Mouse (Mus musculus) heart, embryonic 11.5 days (tissue): ENCODE results near the gene Tex46. TPM values are rescaled to one million over a fixed set of nuclear protein-coding genes. Genes with fewer than 3 reads are reported as not detected.
A peak's percentile ranks its signal among the peaks of the same experiment; 100 is the strongest.

ENCODE experiments used
- ATAC-seq: fragments of 200-750 bp; cut with Nextera tagmentation; replicated peaks from 2 replicates; pipeline ENCODE4 v1.8.0; 2017; ENCODE audit warnings: moderate library complexity; ENCODE audit not compliant: insufficient number of reproducible peaks, low FRiP score, low TSS enrichment
- H3K27ac ChIP-seq: fragments of 300-500 bp; sonication (generic); 2 replicates; pipeline ENCODE4 v1.5.1; 2014; ENCODE audit warnings: mild to moderate bottlenecking, low read depth, low read length
- H3K27me3 ChIP-seq: fragments of 300-500 bp; sonication (generic); 2 replicates; pipeline ENCODE4 v1.6.1; 2014; ENCODE audit warnings: mild to moderate bottlenecking, low read length, mixed read lengths; ENCODE audit not compliant: control insufficient read depth, insufficient read depth
- H3K36me3 ChIP-seq: fragments of 300-500 bp; sonication (generic); 2 replicates; pipeline ENCODE4 v1.6.1; 2014; ENCODE audit warnings: mild to moderate bottlenecking, low read length, moderate library complexity, mixed read lengths; ENCODE audit not compliant: control insufficient read depth, insufficient read depth
- H3K4me1 ChIP-seq: fragments of 300-500 bp; sonication (generic); 2 replicates; pipeline ENCODE4 v1.6.1; 2014; ENCODE audit warnings: low read length; ENCODE audit not compliant: control insufficient read depth, insufficient read depth
- H3K4me2 ChIP-seq: fragments of 300-500 bp; sonication (generic); 2 replicates; pipeline ENCODE4 v1.6.1; 2014; ENCODE audit warnings: mild to moderate bottlenecking, moderate library complexity
- H3K4me3 ChIP-seq: fragments of 300-500 bp; sonication (generic); 2 replicates; pipeline ENCODE4 v1.5.1; 2014; ENCODE audit warnings: low read depth, low read length
- H3K9ac ChIP-seq: fragments of 300-500 bp; sonication (generic); 2 replicates; pipeline ENCODE4 v1.6.1; 2014; ENCODE audit warnings: mild to moderate bottlenecking, low read depth, low read length, moderate library complexity
- H3K9me3 ChIP-seq: fragments of 300-500 bp; sonication (generic); replicated peaks from 2 replicates; pipeline ENCODE4 v1.6.1; 2016; ENCODE audit warnings: low read length; ENCODE audit not compliant: control insufficient read depth
- WGBS: fragments of 180-500 bp; shearing (Covaris S2); extraction: QIAGEN DNeasy Blood & Tissue Kit; methylation state at CpG from one replicate; pipeline ENCODE4 v1.1.7; 2014; ENCODE audit not compliant: insufficient replicate concordance; 5-methylcytosine and 5-hydroxymethylcytosine counted together
- microRNA-seq: library from miRNA; unstranded; fragments of <30 nt; microRNA quantifications from one replicate; pipeline ENCODE4, GENCODE M21; 2016; ENCODE audit warnings: borderline number of aligned reads
- polyA plus RNA-seq: library from polyadenylated mRNA; unstranded; fragments of >200 nt; fragmentation: Nextera tagmentation; extraction: Ambion mirVana; gene quantifications from 2 replicates; pipeline ENCODE4 v1.2.1, GENCODE M21; 2014

Tex46 gene
- polyA plus RNA-seq, 1 experiment from 2014 or later: not detected

DNA sequence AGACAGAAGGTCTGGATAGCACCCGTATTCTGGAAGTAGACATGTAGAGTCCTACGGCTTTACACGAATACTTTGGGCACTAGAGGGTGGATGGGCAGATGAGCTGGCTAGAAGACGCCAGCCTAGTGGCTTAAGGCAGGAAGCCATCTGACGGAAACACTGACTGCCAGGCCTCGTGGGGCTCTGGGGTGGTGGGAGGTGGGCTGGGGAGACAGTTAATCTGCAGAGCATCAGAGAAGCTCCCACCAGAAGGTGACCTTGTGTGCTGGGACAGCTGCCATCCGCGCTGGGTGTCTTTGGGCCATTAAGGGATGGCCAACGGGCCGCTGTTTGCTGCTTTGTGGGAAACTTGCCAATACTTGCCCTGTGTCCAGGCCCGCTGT, 42.3 kb downstream of the Tex46 start:
- WGBS: 58% methylated on average over 11 of the region's 11 CpGs
- Histone ChIP-seq H3K9ac (no peak overlapping the region), H3K4me2 (no peak overlapping the region), H3K4me1 (peaks cover 18% of the 10 kb centered on the region), H3K27me3 (peaks cover 5% of the 10 kb centered on the region), H3K27ac (peak overlapping the region; percentile 46; the same call in 1 of the 2 replicates), H3K36me3 (no peaks in the 10 kb centered on the region), H3K9me3 (no peaks in the 10 kb centered on the region), H3K4me3 (no peak overlapping the region)
- no peak for ATAC-seq

DNA sequence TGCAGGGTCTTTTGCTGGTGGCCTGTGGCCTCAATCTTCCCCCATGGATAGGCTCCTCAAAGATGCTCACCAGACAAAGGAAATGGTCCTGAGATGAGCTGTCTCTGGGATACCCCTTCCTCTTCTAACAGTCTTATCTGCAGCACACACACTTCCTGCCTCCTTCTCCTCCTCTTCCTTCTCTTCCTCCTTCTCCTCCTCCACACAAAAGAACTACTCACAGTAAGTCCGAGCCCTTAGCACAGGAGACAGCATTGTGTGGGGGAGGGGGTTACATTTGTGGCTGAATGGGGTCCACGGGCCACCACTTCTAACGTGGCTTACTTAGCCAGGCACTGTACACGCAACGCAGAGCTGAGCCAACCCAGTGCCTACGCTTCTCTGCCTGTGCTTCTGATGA, 42.8 kb downstream of the Tex46 start:
- H3K4me1 ChIP-seq: peaks cover 18% of the 10 kb centered on the region
- 58% methylated on average over 6 of the region's 6 CpGs for WGBS
- H3K9ac ChIP-seq: no peak overlapping the region
- H3K27ac ChIP-seq: peak overlapping the region; percentile 46
- no peak overlapping the region for H3K4me2 ChIP-seq
- no peak for ATAC-seq
- no peaks in the 10 kb centered on the region for H3K36me3 ChIP-seq
- no peaks in the 10 kb centered on the region for H3K9me3 ChIP-seq
- H3K4me3 ChIP-seq: no peak overlapping the region
- peaks cover 5% of the 10 kb centered on the region; the same call in 1 of the 2 replicates for H3K27me3 ChIP-seq

DNA sequence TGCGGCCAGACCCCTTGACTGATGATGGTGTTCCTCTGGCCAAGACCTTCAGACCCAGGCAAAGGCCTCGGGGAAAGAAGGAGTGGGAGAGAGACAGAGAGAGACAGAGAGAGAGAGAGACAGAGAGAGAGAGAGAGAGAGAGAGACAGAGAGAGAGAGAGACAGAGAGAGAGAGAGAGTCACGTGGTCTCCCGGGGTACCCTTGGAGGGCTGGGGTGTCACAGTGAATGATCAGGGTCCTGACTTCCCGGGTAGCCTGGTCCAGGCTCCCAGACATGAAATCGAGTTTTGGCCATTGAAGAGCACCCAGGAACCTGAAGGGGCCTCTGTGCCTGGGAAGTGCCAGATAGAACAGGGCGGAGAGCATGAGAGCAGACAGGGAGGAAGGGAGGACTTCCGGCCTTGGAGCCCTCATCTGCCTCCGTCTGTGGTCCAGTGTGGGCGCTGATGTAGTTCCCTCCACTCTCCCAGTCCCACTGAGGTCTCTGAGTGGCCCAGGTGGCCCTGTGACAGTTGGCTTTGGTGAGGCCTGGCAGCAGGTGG, 43.5 kb downstream of the Tex46 start:
- Histone ChIP-seq H3K4me1 (peaks cover 18% of the 10 kb centered on the region), H3K36me3 (no peaks in the 10 kb centered on the region), H3K9me3 (no peaks in the 10 kb centered on the region), H3K4me2 (no peak overlapping the region), H3K9ac (no peak overlapping the region), H3K27ac (peak overlapping the region; percentile 42; the same call in 1 of the 2 replicates), H3K27me3 (peaks cover 5% of the 10 kb centered on the region; the same call in 1 of the 2 replicates), H3K4me3 (no peak overlapping the region)
- no peak for ATAC-seq
- WGBS: 63% methylated on average over 10 of the region's 10 CpGs

DNA sequence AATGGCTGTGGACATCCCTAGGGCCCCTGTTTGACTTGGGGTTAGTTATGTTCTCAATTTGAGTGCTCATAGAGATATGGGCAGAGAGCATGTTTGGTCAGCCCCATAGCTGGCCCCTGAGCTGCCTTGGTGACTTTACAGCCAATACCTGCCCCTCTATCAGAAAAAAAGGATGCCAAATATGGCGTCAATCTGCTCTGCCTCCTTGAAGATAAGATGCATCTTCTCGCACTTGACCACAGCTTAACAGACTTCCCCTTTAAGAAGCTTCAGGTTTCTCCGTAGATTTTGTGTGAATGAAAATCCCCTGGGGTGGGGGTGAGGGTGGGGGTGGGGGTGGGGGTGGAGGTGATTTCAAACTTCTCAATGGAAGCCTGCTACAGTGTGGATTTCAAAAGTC, 47.7 kb downstream of the Tex46 start:
- H3K4me2 ChIP-seq: no peak overlapping the region
- WGBS: 74% methylated on average over 3 of the region's 3 CpGs

More for the DNA sequence above, 47.7 kb downstream of the Tex46 start:
- H3K9me3 ChIP-seq: no peaks in the 10 kb centered on the region
- H3K27ac ChIP-seq: no peak overlapping the region
- no peaks in the 10 kb centered on the region; the same call in 1 of the 2 replicates for H3K27me3 ChIP-seq
- no peak overlapping the region for H3K4me3 ChIP-seq
- no peaks in the 10 kb centered on the region for H3K36me3 ChIP-seq
- no peak overlapping the region for H3K9ac ChIP-seq
- no peak for ATAC-seq
- peaks cover 5% of the 10 kb centered on the region; the same call in 1 of the 2 replicates for H3K4me1 ChIP-seq

Small RNA genes within 50 kb of the gene (microRNA-seq; reads per million reads assigned to microRNA genes)
- not detected for gene Gm22180

Other genes starting within 250 kb of the Tex46 start
- 0.39 TPM in 1 of 2 replicates, not detected in the other for gene Htr1d, start 186.9 kb upstream of the Tex46 start, polyA plus RNA-seq
- gene 6030445D17Rik, start 148.2 kb upstream of the Tex46 start, polyA plus RNA-seq: 0.25 and 0.29 TPM in 2 replicates
- 85.8 and 108 TPM in 2 replicates for gene Luzp1, start 140.7 kb upstream of the Tex46 start, polyA plus RNA-seq
- 38.9 and 41.1 TPM in 2 replicates for gene Kdm1a, start 7.7 kb upstream of the Tex46 start, polyA plus RNA-seq
- gene Lactbl1, start 12.2 kb downstream of the Tex46 start, polyA plus RNA-seq: not detected in 2 replicates
- gene Ephb2, start 225.6 kb downstream of the Tex46 start, polyA plus RNA-seq: 2.5 and 2.7 TPM in 2 replicates